ENCODE assay signal across 7 mouse cellular contexts in the genomic region with DNA sequence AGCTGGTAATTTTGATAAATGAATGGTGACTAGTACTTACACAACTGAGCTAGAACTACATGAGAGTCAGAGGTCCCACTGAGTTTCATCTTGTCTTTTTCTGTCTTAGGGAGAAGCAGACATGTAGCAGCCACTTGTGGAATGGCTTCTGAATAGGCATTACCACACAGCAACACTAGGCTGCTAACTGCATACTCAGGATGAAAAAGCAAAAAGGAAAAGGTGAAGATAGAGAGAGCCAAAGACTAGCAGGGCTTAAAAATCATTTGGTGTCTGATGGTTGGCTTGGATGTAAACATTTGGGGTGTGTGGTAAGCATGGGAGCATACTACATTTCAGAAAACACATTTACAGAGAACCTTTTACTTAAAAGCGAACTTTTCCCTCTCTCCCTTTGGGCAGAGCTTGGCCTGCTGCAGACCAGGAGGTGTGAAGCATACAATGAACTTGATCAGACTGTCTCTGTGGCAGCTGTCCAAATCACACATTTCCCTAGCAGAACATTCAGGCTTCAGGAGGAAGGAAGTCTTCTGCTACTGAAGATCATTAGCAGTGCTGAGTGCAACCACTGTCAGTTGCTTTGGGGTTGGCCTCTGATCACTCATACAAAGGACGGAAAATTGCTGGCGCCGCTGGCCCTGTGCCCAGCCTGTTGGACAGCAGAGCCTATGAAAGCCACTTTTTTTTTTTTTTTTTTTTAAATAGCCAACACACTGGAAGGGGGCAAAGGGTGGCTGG.
DNase-seq lines count a peak whose midpoint lies in the region; ATAC-seq and TF ChIP-seq lines count a peak whose summit lies in the region.

No protein-coding gene starts in this region.

- no peak overlapping the region for H3K9ac ChIP-seq in stomach, postnatal 0 days (ENCODE audit: low read length)

- no peak overlapping the region for H3K27ac ChIP-seq in stomach, postnatal 0 days (replicated peaks)

- TF ChIP-seq EP300 in stomach, postnatal 0 days (optimal IDR thresholded peaks at IDR 0.05) = no peak

- no peaks in the 10 kb centered on the region for H3K4me1 ChIP-seq in stomach, postnatal 0 days (replicated peaks; ENCODE audit: control insufficient read depth, insufficient read depth)

- no peaks in the 10 kb centered on the region for H3K36me3 ChIP-seq in stomach, postnatal 0 days (ENCODE audit: control insufficient read depth, insufficient read depth, low read length)

- H3K4me3 ChIP-seq in stomach, postnatal 0 days (ENCODE audit: low read depth, low read length) = no peak overlapping the region

- 0 out of 2 replicates have a peak, but pooled peaks have one; percentile 29 for ATAC-seq in stomach, postnatal 0 days (ENCODE audit: low FRiP score, low TSS enrichment)

- H3K4me2 ChIP-seq in stomach, postnatal 0 days (replicated peaks; ENCODE audit: low read depth) = no peak overlapping the region

- no peaks in the 10 kb centered on the region for H3K9me3 ChIP-seq in stomach, postnatal 0 days (ENCODE audit: control insufficient read depth, low read length)

- DNase-seq in adrenal gland, adult 2 months = peak; percentile 87
- DNase-seq in cerebellum, adult 11 months = peak; percentile 3
- peak; percentile 10 to 38 for DNase-seq in frontal cortex, postnatal 36 days (ENCODE audit: low spot score in 2 of 2)
- peak; percentile 83 for DNase-seq in heart, postnatal 4 days
- DNase-seq in layer of hippocampus, adult 8-10 months (ENCODE audit: low spot score in 2 of 2) = peak; percentile 29 to 34
- peak; percentile 74 for DNase-seq in lung, postnatal 14 days
- DNase-seq in stomach, postnatal 0 days (ENCODE audit: low spot score) = peak; percentile 52

- TF ChIP-seq CTCF in stomach, postnatal 0 days (IDR thresholded peaks at IDR 0.05; ENCODE audit: low read depth) = no peak

- 27% methylated on average over 4 of the region's 4 CpGs for WGBS in stomach, postnatal 0 days

- no peaks in the 10 kb centered on the region for H3K27me3 ChIP-seq in stomach, postnatal 0 days (ENCODE audit: control insufficient read depth, insufficient read depth, low read length)

Comparison
In these comparisons a context has a peak if more than half of its experiments do, and no peak if none do; other contexts are left out.
1. DNase-seq: peak in every context shown above with its lines; median percentile 87 in adrenal gland, adult 2 months; 83 in heart, postnatal 4 days; 74 in lung, postnatal 14 days; 52 in stomach, postnatal 0 days; 32 in layer of hippocampus, adult 8-10 months; 24 in frontal cortex, postnatal 36 days; 3 in cerebellum, adult 11 months.